Mouse (Mus musculus) natural killer cell, adult 2 months (primary cell): ENCODE measurements around the gene Tnni3k.

Source experiments
- DNase-seq, 2 experiments: peaks; one replicate each; pipeline ENCODE4 v3.0.0; 2022; ENCODE audit warnings: low spot score in 2 of 2

Gene Tnni3k

DNA sequence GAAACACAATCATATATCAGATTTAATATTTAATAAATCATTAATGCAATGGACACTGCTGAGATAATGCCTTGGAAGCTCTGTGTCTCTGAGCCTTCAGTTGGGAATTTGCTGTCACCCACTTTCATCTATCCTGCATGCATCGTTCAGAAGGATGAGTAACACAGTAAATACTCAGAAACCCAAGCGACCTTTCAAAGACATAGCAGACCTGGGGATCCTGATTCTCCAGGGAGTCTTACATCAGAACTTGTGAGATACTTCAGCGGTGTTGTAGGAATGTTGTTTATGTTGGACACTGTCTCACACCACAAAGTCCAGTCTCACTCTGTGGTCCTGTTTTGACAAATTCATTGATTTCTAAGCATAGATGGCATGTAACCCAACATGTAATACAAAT, 294.1 kb downstream of the Tnni3k start:
- no peak for DNase-seq

DNA sequence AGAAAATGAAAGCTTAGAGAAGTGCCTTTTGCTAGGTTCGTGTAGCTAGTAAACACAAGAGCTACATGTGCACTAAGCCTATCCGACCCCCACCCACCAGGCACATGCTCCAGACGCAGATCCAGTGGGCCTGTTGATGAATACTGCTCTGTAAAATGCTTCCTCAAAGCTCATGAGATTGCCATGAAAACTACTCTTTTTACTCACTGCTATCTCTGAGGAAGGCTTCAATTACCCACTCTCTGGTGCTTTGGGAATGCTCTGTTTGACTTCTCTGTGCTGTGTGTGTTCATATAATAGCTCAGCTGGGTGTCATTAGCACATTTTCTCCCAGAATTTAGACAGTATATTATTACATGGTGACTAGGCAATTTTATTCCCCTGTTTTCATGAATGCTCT, 297.1 kb downstream of the Tnni3k start:
- no peak for DNase-seq

DNA sequence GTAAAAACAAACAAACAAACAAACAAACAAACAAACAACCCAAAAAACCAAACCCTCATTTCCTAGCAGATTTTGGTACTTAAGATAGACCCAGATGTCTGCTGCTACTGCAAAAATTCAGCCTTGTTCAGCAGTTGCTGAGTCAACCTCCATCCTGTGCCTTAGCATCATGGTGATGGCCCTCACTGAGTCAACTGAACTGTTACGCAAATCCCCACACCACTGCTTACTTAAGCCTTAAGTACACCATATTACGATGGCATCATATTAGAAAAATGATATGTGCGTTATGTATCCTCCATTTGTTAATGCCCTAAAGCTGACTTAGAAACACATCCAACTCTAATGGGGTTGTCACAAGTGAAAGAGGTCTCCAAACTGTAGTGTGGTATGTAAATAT, 300.0 kb downstream of the Tnni3k start:
- DNase-seq: no peak

GRCm38 (mm10) chr3:154754505-154754904, 300.7 kb downstream of the Tnni3k start:
- DNase-seq: no peak

GRCm38 (mm10) chr3:154744317-154744716, 310.9 kb downstream of the Tnni3k start:
- DNase-seq: no peak

DNA sequence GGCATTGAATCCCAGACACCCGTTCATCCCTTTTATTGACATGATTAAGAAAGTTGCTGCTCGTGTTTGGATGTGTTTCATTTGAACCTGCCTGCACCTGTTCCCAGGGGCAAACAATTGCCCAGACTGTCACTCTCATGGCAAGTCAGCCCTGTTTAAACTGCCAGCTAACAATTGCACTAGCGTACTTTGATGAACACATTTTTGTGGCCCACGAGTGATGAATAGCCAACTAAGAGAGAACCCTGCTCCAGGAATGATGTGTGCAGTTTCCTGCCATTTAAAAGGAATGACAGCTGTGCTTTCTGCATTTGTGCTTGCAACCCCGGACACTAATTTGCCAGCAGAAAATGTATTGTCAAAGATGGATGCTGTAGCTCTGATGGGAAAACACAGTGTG, 312.3 kb downstream of the Tnni3k start:
- no peak for DNase-seq

- DNase-seq: no peak
Observed at GRCm38 (mm10) chr3:154741496-154741895, 313.7 kb downstream of the Tnni3k start.
